In genomic region chr5:87452514-87452913, GRCm38 (mm10) we compare ENCODE assay signal across 25 mouse cellular contexts. TPM values are rescaled to one million over a fixed set of nuclear protein-coding genes. Genes with fewer than 3 reads are reported as not detected.
A peak's percentile ranks its signal among the peaks of the same experiment; 100 is the strongest.
DNase-seq lines count a peak whose midpoint lies in the region; TF ChIP-seq lines count a peak whose summit lies in the region.
"Not testable (repeated sequence)": the region's sequence is repeated elsewhere in the genome, so short reads cannot be mapped to it uniquely, and the experiment has no call there.
"Had no signal": no experiment of that assay in that cellular context is flagged by ENCODE, and none has a peak within 500 bp of the region (broad histone marks: within the 10 kb centered on the region; RNA-seq: fewer than 3 reads in every experiment).

No protein-coding gene starts in this region.

- TF ChIP-seq CTCF in ES-Bruce4 (IDR thresholded peaks at IDR 0.05; ENCODE audit: low read depth, low read length); kidney, adult 2 months (conservative IDR thresholded peaks at IDR 0.05; ENCODE audit: insufficient read depth, insufficient read length, low read depth, low read length): not testable (repeated sequence)

- TF ChIP-seq POLR2A in ES-Bruce4 (IDR thresholded peaks at IDR 0.05; ENCODE audit: insufficient read depth, low read length); kidney, adult 2 months (IDR thresholded peaks at IDR 0.05; ENCODE audit: low read depth, low read length): not testable (repeated sequence)

- H3K9ac ChIP-seq in ES-Bruce4 (ENCODE audit: low read depth, poor library complexity, severe bottlenecking); ES-E14 (ENCODE audit: insufficient read depth, low read depth, low read length, poor library complexity, severe bottlenecking): not testable (repeated sequence)

- peak; percentile 15 for DNase-seq in ES-E14 (ENCODE audit: low read depth, low spot score)
- DNase-seq in MEL-GATA-1-ER (ENCODE audit: extremely low read depth, low read depth), result peak; percentile 1
- DNase-seq in R1 (ENCODE audit: low read depth, low spot score), result peak; percentile 68
- DNase-seq in brain, adult 2 months (ENCODE audit: low read depth, low spot score), result peak; percentile 13
- DNase-seq in kidney, adult 2 months, result peak; percentile 12

- peak; percentile 65; the same call in 1 of the 2 replicates for TF ChIP-seq EP300 in ES-Bruce4 (IDR thresholded peaks at IDR 0.05; ENCODE audit: insufficient read depth, low read depth, low read length)

- H3K4me3 ChIP-seq in ES-Bruce4 (ENCODE audit: low read depth, low read length); ES-E14 (ENCODE audit: insufficient read depth in 1 of 2, low read depth in 1 of 2, low read length in 2 of 2, poor library complexity in 1 of 2, severe bottlenecking in 1 of 2); kidney, adult 2 months (ENCODE audit: insufficient read depth, low read depth, low read length): not testable (repeated sequence)

- H3K27me3 ChIP-seq in ES-Bruce4 (ENCODE audit: control insufficient read depth, insufficient read depth, low read length, poor library complexity, severe bottlenecking); kidney, adult 2 months (replicated peaks; ENCODE audit: control insufficient read depth, insufficient read depth, low read length): not testable (repeated sequence)

- not testable (repeated sequence) for H3K27ac ChIP-seq in ES-Bruce4 (ENCODE audit: insufficient read depth, low read length); ES-E14 (ENCODE audit: insufficient read depth, low read depth, low read length, poor library complexity, severe bottlenecking); kidney, adult 2 months (ENCODE audit: insufficient read depth, low read depth, low read length)

- H3K36me3 ChIP-seq in ES-Bruce4 (ENCODE audit: control insufficient read depth, insufficient read depth, low read length, poor library complexity, severe bottlenecking); ES-E14 (ENCODE audit: control insufficient read depth, insufficient read depth, low read length, poor library complexity, severe bottlenecking); kidney, adult 2 months (ENCODE audit: control insufficient read depth, insufficient read depth, low read length): not testable (repeated sequence)

- 84% methylated on average over 3 of the region's 5 CpGs for whole genome bisulfite sequencing in kidney, adult 2 months

- not testable (repeated sequence) for H3K9me3 ChIP-seq in ES-Bruce4 (replicated peaks; ENCODE audit: control insufficient read depth, insufficient read depth, low read length, poor library complexity, severe bottlenecking); ES-E14 (ENCODE audit: control insufficient read depth, insufficient read depth, low read depth, low read length)

- H3K4me1 ChIP-seq in ES-Bruce4 (ENCODE audit: control insufficient read depth, insufficient read depth, low read length); ES-E14 (ENCODE audit: control insufficient read depth in 2 of 2, insufficient read depth in 2 of 2, low read length in 2 of 2, poor library complexity in 1 of 2); kidney, adult 2 months (ENCODE audit: control insufficient read depth, insufficient read depth, low read length): not testable (repeated sequence)

- in situ Hi-C loops in ES-E14 (cut with MboI; ENCODE audit: low sequenced_read_pairs in 2 of 2, unreplicated experiment in 2 of 2), result not testable (repeated sequence)

RNA-seq across cellular contexts. Expression of gene Ugt2b38, which starts 28.5 kb away (rescaled TPM):
- polyA plus RNA-seq in ES-Bruce4 (2011; ENCODE audit: insufficient read depth, insufficient read length, low read depth, missing spikeins), result not detected in 2 replicates
- not detected in 2 replicates for total RNA-seq in ES-E14 (2012; rRNA removed)
- polyA plus RNA-seq in kidney, adult 2 months (2012; rRNA removed), result 37.2 and 48.1 TPM in 2 replicates
- total RNA-seq: adrenal gland, adult 18-20 months; adrenal gland, postnatal 36 days; CH12.LX; common myeloid progenitor, adult 5-6 weeks had no signal
- polyA plus RNA-seq: activated CD4-positive, CD25-positive, alpha-beta regulatory T cell, adult 4 months; brain, embryonic 14.5 days; CD4-positive, CD25-positive, alpha-beta regulatory T cell, adult 4 months; embryonic facial prominence, embryonic 11.5 days; embryonic facial prominence, embryonic 13.5 days; embryonic facial prominence, embryonic 15.5 days; erythroblast, embryonic 14.5 days; forebrain, embryonic 10.5 days; forebrain, embryonic 12.5 days; forebrain, embryonic 14.5 days; forebrain, embryonic 16.5 days; frontal cortex, adult 2 months had no signal

RNA-seq across cellular contexts. Expression of gene Ugt2a2, which starts 29.5 kb away (rescaled TPM):
- polyA plus RNA-seq in ES-Bruce4 (2011; ENCODE audit: insufficient read depth, insufficient read length, low read depth, missing spikeins), result not detected in 2 replicates
- total RNA-seq in ES-E14 (2012; rRNA removed), result not detected in 2 replicates
- not detected in 2 replicates for polyA plus RNA-seq in kidney, adult 2 months (2012; rRNA removed)
- total RNA-seq: adrenal gland, adult 18-20 months; adrenal gland, postnatal 14 days; adrenal gland, postnatal 36 days; CH12.LX; common myeloid progenitor, adult 5-6 weeks had no signal
- polyA plus RNA-seq: activated CD4-positive, CD25-positive, alpha-beta regulatory T cell, adult 4 months; brain, embryonic 14.5 days; CD4-positive, CD25-positive, alpha-beta regulatory T cell, adult 4 months; embryonic facial prominence, embryonic 11.5 days; erythroblast, embryonic 14.5 days; forebrain, embryonic 10.5 days; forebrain, embryonic 12.5 days; forebrain, embryonic 14.5 days; frontal cortex, adult 2 months; Patski had no signal

RNA-seq across cellular contexts. Expression of gene Gm43638, which starts 34.1 kb away (rescaled TPM):
- not detected in 2 replicates for polyA plus RNA-seq in ES-Bruce4 (2011; ENCODE audit: insufficient read depth, insufficient read length, low read depth, missing spikeins)
- total RNA-seq in ES-E14 (2012; rRNA removed), result not detected in 2 replicates
- not detected in 2 replicates for polyA plus RNA-seq in kidney, adult 2 months (2012; rRNA removed)
- total RNA-seq: adrenal gland, adult 18-20 months; adrenal gland, adult 8-10 months; adrenal gland, postnatal 14 days; adrenal gland, postnatal 36 days; CH12.LX; common myeloid progenitor, adult 5-6 weeks had no signal
- polyA plus RNA-seq: activated CD4-positive, CD25-positive, alpha-beta regulatory T cell, adult 4 months; brain, embryonic 14.5 days; CD4-positive, CD25-positive, alpha-beta regulatory T cell, adult 4 months; embryonic facial prominence, embryonic 11.5 days; embryonic facial prominence, embryonic 13.5 days; erythroblast, embryonic 14.5 days; forebrain, embryonic 10.5 days; forebrain, embryonic 12.5 days; forebrain, embryonic 14.5 days; forebrain, embryonic 16.5 days; frontal cortex, adult 2 months; Patski had no signal

RNA-seq across cellular contexts. Expression of gene Ugt2a1, which starts 38.2 kb away (rescaled TPM):
- not detected in 2 replicates for polyA plus RNA-seq in ES-Bruce4 (2011; ENCODE audit: insufficient read depth, insufficient read length, low read depth, missing spikeins)
- not detected in 2 replicates for total RNA-seq in ES-E14 (2012; rRNA removed)
- not detected in 2 replicates for polyA plus RNA-seq in kidney, adult 2 months (2012; rRNA removed)
- total RNA-seq: adrenal gland, adult 18-20 months; adrenal gland, adult 8-10 months; adrenal gland, postnatal 14 days; adrenal gland, postnatal 36 days; CH12.LX; common myeloid progenitor, adult 5-6 weeks had no signal
- polyA plus RNA-seq: activated CD4-positive, CD25-positive, alpha-beta regulatory T cell, adult 4 months; brain, embryonic 14.5 days; CD4-positive, CD25-positive, alpha-beta regulatory T cell, adult 4 months; erythroblast, embryonic 14.5 days; forebrain, embryonic 10.5 days; forebrain, embryonic 14.5 days; forebrain, embryonic 16.5 days; Patski had no signal

Comparison
In these comparisons a context has a peak if more than half of its experiments do, and no peak if none do; other contexts are left out.
1. DNase-seq: peak in every context shown above with its lines; median percentile 68 in R1; 15 in ES-E14; 13 in brain, adult 2 months; 12 in kidney, adult 2 months; 1 in MEL-GATA-1-ER.
2. RNA of gene Ugt2b38, which starts 28.5 kb away (polyA plus RNA-seq): 37.2 to 48.1 TPM in kidney, adult 2 months; not detected in ES-Bruce4; every median in the first group is over 10 times any median in the second.